Mouse (Mus musculus) left cerebral cortex, postnatal 14 days (tissue): ENCODE results near the gene Tigd2. TPM values are rescaled to one million over a fixed set of nuclear protein-coding genes. Genes with fewer than 3 reads are reported as not detected.

Experiments
- DNase-seq, 2 experiments: peaks; one replicate each; pipeline ENCODE4 v3.0.0; 2021 to 2022; ENCODE audit warnings: low spot score in 2 of 2, mixed read lengths in 1 of 2
- intact Hi-C: fragments of 180-260 bp; cut with DNase I; formaldehyde crosslinking; loops from one replicate; pipeline ENCODE4 v1.15.1; 2025
- total RNA-seq, 2 experiments: library from RNA; stranded (reverse); gene quantifications; 2 replicates each; pipeline ENCODE4 v1.2.3; 2021

The Tigd2 gene
- total RNA-seq, 2 experiments from 2014 or later = 10.6 to 12.0 TPM

DNA sequence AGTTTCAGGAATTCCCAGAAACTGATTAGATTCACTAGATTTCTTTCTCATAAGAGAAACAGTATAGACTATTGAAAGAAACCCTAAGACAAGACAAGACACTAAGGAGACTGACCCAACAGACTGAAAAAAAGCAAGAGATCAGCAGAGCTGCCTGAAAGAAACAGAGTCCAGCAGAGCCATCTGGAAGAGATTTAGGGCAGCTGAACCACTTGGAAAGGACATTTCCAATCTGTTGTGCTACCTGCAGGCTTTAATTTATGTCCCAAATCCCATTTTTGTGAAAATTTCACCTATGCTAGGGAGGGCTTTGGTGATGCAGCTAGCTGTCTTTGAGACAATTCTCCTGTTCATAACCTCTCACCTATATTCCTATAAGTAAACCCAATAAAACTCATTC lies 25.0 kb downstream of the Tigd2 start:
- DNase-seq = no peak
- intact Hi-C loops = no loop called here

DNA sequence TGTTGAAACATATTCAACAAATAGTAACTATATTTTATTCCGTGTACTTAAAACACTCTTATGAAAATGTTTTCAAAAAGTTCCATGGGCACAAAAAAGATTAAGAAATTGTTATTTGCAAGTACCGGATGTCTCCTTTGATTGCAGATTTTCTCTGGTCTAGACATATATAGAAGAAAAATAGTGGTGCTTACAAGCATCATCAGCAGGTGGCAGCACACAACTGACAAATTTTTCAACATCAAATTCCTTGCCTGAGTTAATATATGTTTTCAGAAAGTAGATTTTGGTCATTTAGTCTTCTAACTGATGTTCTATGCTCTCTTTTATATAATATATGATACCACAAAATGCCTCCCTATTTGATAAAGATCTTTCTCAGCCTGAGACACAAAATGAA lies 41.0 kb downstream of the Tigd2 start:
- peak; percentile 59 to 76 for DNase-seq
- intact Hi-C loops = loop anchor here (2.0 kb wide), 1 partner anchor 233 kb away; no protein-coding TSS in a partner anchor

DNA sequence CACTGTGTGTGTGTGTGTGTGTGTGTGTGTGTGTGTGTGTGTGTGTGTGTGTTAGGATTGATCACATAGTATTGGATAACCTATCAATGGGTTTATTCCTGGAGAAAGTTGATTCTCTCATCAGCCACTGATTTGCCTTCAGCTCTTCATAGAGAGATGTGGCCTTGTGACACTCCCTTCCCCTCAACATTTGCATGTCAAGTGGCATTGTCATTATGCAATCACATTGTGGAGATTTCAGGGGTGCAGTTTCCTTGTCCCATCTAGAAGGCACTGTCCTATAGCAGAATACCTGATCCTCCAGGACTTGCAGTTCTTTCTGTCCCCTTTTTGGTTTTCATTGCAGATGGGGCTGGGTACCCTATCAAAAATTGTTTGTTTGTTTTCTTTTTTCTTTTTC lies 41.9 kb downstream of the Tigd2 start:
- DNase-seq = no peak
- intact Hi-C loops = loop anchor here (2.0 kb wide), 1 partner anchor 232 kb away; no protein-coding TSS in a partner anchor

DNA sequence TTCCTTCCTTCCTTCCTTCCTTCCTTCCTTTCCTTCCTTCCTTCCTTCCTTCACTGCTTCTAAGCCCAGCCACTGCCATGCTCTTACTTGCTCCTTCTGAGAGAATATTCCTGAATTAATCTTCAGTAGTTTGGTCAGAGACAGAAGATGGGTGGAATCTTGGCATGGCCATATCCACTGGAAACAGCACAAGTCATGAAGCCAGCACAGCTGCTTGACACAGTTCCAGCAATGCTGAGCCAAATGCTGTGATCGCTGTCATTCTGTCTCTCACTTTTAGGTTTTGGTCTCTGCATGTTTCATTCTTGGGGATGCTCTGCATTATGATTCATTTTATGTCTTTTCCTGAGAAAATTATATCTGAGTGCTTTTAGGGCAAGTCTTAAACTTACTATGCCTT lies 47.2 kb downstream of the Tigd2 start:
- DNase-seq = peak in 1 of 2 experiments; percentile 9
- intact Hi-C loops = no loop called here

Other genes starting within 250 kb of the Tigd2 start
- 10 to 100 TPM; 11.3 to 13.1 TPM for gene Fam13a, start 184.3 kb upstream of the Tigd2 start, total RNA-seq
- 10 to 100 TPM; 11.7 to 14.0 TPM for gene Gprin3, start 217.4 kb downstream of the Tigd2 start, total RNA-seq